Mouse (Mus musculus): ENCODE results near the gene Mdh1.

DNA sequence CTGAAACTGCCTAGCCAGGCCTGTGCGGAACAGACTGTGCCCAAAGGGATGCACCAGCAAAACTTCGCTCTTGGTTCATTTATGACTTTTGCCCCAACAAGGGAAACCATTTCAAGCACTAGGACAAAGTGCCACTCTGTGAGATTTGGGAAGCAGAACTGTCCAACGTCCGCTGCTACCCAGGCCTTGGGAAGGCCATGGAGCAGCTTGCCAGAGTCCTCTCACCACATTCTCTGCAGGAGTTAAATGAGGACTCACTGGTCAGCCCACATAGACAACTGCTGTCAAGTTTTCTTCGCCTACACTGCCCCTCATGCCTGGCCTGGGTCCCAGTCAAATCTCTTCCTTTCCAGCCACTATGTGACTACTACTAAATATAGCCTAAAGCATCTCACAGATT, 10.8 kb downstream of the Mdh1 start:
- TF ChIP-seq POLR2A (IDR thresholded peaks at IDR 0.05; ENCODE audit: borderline replicate concordance, insufficient read depth, low read length) (no peak), CTCF (IDR thresholded peaks at IDR 0.05; ENCODE audit: borderline replicate concordance, insufficient read depth, low read depth, low read length) (no peak)
